Mouse (Mus musculus) inflammation-experienced regulatory T-cells, adult 6 months (primary cell): ENCODE results near the gene Cd5l. TPM values are rescaled to one million over a fixed set of nuclear protein-coding genes. Genes with fewer than 3 reads are reported as not detected.
"Not testable (repeated sequence)": the region's sequence is repeated elsewhere in the genome, so short reads cannot be mapped to it uniquely, and the experiment has no call there.

ENCODE experiments used
- ATAC-seq: one replicate; pipeline ENCODE4 v1.8.0; 2017
- polyA plus RNA-seq, 3 experiments: library from polyadenylated mRNA; unstranded; fragments of 100-300 nt; shearing (Covaris generic); gene quantifications; one replicate each; pipeline ENCODE4 v1.2.1; 2017

Cd5l gene
- polyA plus RNA-seq = under 1 TPM in 2 of 3 experiments, not detected in 1; 0.16 to 0.58 TPM

DNA sequence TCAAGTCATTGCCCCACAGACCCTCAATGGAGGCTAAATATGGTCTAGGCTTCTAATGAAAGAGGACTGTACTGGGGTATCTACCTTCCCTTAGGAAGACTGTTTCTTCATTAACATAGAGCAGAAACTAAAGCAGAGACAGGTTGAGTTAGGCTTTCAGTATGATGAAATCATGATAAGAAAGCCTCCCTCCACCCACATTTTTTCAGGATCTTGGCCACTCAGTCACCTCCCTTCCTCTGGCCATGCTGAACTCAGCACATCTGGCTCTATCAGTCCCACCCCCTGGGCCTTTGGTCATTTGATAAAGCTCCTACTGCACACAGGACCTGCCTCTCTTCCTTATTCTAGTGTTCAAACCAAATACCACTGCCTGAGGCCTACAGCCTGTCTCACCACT is at the start of gene Cd5l:
Cd5l (plus strand) TSS at position 301 of the 400 bp plus-strand sequence.
- ATAC-seq = no peak

DNA sequence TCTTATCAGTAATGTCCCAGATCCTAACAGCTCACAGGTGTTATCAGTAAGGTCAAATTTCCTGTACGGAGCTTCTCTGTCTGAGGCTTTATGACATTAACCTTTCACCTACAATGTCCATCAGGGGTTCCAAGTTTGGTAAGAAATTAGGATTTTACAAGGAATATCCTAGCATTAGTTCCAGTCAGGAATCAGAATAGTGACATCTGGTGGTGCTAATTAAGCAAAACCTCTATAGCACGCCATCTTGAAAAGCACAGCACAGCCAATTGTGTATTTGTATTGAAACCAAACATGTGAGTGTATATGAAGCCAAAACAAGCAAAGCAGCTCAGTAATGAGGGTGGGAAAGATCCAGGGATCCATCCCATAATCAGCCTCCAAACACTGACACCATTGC is 47.8 kb upstream of the Cd5l start:
- ATAC-seq = no peak

DNA sequence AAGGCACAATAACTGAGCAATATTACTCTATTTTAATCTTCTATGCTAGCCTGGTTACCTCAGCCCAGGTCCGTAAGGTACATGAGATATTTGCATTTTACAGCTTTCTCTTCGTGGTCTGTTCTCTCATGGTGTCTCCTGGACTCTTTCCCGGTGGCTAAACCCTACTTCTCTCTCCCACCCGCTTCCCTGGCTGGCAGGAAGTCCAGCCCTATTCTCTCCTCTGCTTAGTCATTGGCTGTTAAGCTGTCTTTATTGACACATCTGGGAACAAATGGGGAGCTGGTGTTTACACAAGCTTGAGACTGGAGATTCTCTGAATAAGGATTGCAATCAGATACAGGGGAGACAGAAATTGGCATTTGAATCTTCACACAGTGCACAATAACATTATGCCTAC is 35.1 kb upstream of the Cd5l start:
- no peak for ATAC-seq

GRCm38 (mm10) chr3:87323778-87324177 is 33.9 kb upstream of the Cd5l start:
- no peak for ATAC-seq

DNA sequence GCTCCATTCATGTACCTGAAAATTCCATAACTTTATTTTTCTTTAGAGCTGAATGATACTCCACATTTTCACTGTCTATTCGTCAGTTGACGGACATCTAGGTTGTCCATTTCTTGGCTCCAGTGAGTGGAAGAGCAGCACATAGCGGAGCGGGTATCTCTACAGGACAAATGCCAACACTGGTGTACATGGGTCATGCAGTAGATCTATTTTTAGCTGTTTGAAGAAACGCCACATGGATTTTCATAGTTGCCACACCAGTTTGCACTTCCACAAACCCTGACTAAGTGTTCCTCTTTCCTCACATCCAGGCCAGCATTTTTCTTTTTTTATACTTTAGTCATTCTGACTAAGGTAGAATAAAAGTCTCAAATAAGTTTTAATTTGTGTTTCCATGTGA is 19.8 kb upstream of the Cd5l start:
- ATAC-seq = no peak

DNA sequence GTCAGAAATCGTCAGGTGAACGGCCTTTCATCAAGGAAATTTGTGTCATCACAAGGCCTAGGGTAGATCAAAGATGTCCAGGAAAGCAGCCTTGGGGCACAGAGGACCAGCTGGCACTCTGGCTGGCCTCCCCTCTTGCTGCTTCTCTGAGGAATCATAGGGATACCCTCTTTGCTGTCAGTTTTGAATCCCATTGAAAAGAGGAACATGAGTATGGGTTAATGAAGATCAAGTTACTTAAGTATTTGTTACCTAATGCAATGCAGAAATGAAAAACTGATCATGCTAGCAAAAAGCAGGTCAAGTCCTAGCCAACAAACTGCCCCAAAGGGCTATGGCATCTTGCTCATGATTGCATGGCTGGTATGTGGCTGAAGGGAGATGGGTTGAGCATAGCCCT is 6.7 kb upstream of the Cd5l start:
- ATAC-seq = not testable (repeated sequence)

DNA sequence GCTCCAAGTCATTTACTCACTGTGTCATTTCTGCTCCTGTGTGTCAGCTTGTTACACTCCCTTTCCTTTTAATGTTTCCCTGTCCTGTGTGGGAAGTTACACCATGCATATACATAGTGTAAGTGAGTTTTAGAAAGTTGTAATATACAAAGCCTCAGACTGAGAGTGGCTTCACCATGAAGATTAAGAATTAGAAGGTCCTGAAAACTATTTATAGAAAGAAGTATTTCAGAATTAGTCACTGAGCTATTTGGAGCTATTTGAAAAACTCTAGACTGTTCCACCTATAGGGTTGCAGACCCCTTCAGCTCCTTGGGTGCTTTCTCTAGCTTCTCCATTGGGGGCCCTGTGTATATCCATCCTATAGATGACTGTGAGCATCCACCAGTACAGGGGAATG is 1.5 kb downstream of the Cd5l start:
- no peak for ATAC-seq

DNA sequence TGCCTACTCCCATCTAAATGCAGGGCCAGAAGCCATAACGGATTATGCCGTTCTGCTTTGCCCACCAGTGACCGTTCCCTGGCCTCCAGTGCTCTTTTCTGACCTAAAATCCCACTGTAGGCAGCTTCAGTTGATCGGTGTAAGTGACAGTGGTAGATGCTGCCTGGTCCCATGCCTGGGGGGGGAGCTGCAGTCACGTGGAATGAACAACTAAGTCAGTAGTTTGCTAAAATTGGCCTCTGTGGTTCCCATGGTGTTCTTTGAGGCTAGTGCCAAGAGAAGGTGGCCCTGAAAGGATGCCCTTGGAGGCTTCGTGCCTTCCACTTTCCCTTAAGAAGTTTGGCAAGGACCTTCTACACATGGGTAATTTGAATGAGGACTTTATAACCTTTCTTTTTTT is 2.8 kb downstream of the Cd5l start:
- no peak for ATAC-seq

DNA sequence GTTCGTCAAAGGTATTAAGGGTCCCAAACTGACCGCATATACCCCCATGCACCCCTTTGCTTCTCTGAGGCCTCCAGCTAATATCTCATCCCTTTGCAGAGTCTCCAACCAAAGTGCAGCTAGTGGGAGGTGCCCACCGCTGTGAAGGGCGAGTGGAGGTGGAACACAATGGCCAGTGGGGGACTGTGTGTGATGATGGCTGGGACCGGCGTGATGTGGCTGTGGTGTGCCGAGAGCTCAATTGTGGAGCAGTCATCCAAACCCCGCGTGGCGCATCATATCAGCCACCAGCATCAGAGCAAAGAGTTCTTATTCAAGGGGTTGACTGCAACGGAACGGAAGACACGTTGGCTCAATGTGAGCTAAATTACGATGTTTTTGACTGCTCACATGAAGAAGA is 8.0 kb downstream of the Cd5l start:
- no peak for ATAC-seq

DNA sequence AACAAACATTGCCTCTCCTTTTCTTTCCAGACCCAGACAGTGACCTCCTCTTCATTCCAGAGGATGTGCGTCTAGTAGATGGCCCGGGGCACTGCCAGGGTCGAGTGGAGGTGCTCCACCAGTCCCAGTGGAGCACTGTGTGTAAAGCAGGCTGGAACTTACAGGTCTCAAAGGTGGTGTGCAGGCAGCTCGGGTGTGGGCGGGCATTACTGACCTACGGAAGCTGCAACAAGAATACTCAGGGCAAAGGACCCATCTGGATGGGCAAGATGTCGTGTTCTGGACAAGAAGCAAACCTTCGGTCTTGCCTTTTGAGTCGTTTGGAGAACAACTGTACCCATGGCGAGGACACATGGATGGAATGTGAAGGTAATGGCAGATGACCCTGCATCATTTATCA is 9.8 kb downstream of the Cd5l start:
- no peak for ATAC-seq

GRCm38 (mm10) chr3:87369181-87369580 is 11.5 kb downstream of the Cd5l start:
- ATAC-seq = no peak

GRCm38 (mm10) chr3:87376195-87377165 is 18.8 kb downstream of the Cd5l start, which contains the start of gene Fcrl1:
Gene Fcrl1, plus strand, starts transcription at chr3:87376387.
- ATAC-seq = peak; percentile 83

- ATAC-seq = no peak
Observed at GRCm38 (mm10) chr3:87377228-87377627, 19.5 kb downstream of the Cd5l start.

DNA sequence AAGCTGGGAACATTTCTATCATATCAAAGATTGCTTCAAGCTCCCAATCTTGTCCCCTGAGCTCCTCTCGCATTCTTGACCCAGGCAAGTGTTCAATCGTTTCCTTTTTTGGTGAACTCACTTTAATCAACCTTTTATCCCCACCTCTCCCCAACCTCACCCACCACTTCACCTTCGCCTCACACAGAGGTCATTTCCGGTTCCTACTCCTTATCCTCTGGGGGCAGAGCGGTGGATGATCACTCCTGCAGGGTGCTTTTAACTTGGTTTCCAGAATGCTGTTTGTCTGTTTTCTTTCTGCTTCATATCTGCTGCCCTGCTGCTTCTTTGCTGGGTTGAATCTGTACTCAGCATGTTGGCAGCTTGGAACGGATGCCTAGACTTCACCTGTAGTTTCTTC is 20.0 kb downstream of the Cd5l start:
- no peak for ATAC-seq

- ATAC-seq = not testable (repeated sequence)
Observed at GRCm38 (mm10) chr3:87379641-87380315, 22.1 kb downstream of the Cd5l start.

GRCm38 (mm10) chr3:87381806-87382712 is 24.4 kb downstream of the Cd5l start:
- no peak for ATAC-seq

- ATAC-seq = peak; percentile 54
Observed at GRCm38 (mm10) chr3:87383308-87383707, 25.6 kb downstream of the Cd5l start.

DNA sequence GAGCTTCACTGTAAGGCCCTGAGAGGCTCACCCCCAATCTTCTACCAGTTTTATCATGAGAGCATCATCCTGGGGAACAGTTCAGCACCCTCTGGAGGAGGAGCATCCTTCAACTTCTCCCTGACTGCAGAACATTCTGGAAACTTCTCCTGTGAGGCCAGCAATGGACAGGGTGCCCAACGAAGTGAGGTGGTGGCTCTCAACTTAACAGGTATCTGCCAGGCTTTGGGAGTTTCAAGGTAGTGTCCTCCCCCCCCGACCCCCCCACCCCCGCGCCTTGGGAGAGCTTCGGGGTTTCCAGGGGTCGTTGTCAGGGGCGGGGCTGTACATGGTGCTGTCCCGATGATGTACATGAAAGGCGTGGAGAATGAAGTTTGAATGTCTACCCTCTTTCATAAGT is 27.4 kb downstream of the Cd5l start:
- no peak for ATAC-seq

GRCm38 (mm10) chr3:87390935-87391334 is 33.3 kb downstream of the Cd5l start:
- no peak for ATAC-seq

GRCm38 (mm10) chr3:87398809-87399208 is 41.1 kb downstream of the Cd5l start:
- no peak for ATAC-seq

GRCm38 (mm10) chr3:87399906-87400305 is 42.2 kb downstream of the Cd5l start:
- ATAC-seq = no peak

DNA sequence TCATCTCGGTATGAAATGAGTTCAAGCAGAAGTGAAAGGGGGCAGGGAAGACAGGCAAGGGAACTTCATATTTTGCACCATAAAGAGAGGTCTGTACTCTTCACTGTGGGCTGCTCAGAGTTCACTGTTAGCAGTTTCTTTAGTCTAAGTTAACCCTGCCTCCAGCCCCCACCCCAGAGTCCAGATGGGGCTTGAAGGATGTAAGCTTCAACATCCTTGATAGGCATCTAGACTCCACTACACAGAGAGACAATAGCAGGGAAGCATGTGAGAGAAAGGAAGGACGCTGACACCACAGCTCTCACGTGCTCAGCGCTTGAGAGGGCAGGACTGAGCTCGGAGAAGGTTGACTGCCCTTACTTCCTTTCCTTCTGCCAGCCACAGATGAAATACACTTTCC is 43.6 kb downstream of the Cd5l start:
- ATAC-seq = no peak

GRCm38 (mm10) chr3:87408171-87408570 is 50.5 kb downstream of the Cd5l start:
- peak; percentile 72 for ATAC-seq
